In the genomic region with DNA sequence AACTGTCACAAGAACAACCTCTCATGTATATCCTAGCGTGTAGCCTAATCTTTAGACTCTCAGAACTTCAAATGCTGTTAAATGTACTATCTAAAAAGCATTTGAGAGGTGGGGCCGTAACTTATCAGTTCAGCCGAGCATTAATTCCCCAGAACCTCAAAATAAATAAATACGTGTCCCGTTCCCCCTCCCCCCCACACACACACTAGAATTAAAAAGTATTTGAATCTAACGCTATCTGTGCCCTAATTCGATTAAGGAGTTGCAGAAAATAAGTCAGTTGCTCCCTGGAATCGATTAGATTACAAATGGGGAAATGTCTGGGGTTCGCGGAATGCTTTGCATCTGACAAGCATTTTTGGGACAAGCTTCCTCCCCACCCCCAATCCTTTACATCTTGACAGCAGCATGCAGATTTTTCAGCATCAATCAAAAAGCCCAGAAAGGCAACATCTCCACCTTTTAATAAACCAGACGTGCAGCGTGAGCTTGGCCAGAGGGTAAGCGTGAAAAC, we compare ENCODE assay signal across 8 mouse cellular contexts. TPM values are rescaled to one million over a fixed set of nuclear protein-coding genes. Genes with fewer than 3 reads are reported as not detected.
DNase-seq lines count a peak whose midpoint lies in the region; ATAC-seq and TF ChIP-seq lines count a peak whose summit lies in the region.

No protein-coding gene starts in this region.

- no peak for TF ChIP-seq CTCF in olfactory bulb, adult 2 months (IDR thresholded peaks at IDR 0.05; ENCODE audit: insufficient read depth, low read depth, low read length)

- H3K4me1 ChIP-seq in kidney, embryonic 15.5 days = peaks cover 48% of the 10 kb centered on the region
- peaks cover 33% of the 10 kb centered on the region for H3K4me1 ChIP-seq in embryonic facial prominence, embryonic 13.5 days
- peaks cover 27% of the 10 kb centered on the region for H3K4me1 ChIP-seq in limb, embryonic 13.5 days
- H3K4me1 ChIP-seq in olfactory bulb, adult 2 months (ENCODE audit: control insufficient read depth, insufficient read depth, low read length) = peaks cover 2% of the 10 kb centered on the region; the same call in 1 of the 2 replicates

- peak overlapping the region; percentile 74 for H3K9ac ChIP-seq in kidney, embryonic 15.5 days
- peak overlapping the region; percentile 85 for H3K9ac ChIP-seq in embryonic facial prominence, embryonic 13.5 days
- H3K9ac ChIP-seq in limb, embryonic 13.5 days = no peak overlapping the region

- H3K27me3 ChIP-seq in kidney, embryonic 15.5 days = 0 out of 2 replicates have a peak, but pooled peaks cover 4% of the 10 kb centered on the region
- H3K27me3 ChIP-seq in embryonic facial prominence, embryonic 13.5 days = 0 out of 2 replicates have a peak, but pooled peaks cover 4% of the 10 kb centered on the region
- H3K27me3 ChIP-seq in limb, embryonic 13.5 days = peaks cover 43% of the 10 kb centered on the region

- no peaks in the 10 kb centered on the region for H3K9me3 ChIP-seq in kidney, embryonic 15.5 days (replicated peaks)
- H3K9me3 ChIP-seq in embryonic facial prominence, embryonic 13.5 days = no peaks in the 10 kb centered on the region
- H3K9me3 ChIP-seq in limb, embryonic 13.5 days = no peaks in the 10 kb centered on the region

- WGBS in kidney, embryonic 15.5 days = 7% methylated on average over 13 of the region's 13 CpGs
- 4% methylated on average over 13 of the region's 13 CpGs for WGBS in embryonic facial prominence, embryonic 13.5 days
- WGBS in limb, embryonic 13.5 days = 6% methylated on average over 13 of the region's 13 CpGs
- 11% methylated on average over 13 of the region's 13 CpGs for WGBS in olfactory bulb, adult 2 months

- ATAC-seq in kidney, embryonic 15.5 days (replicated peaks; ENCODE audit: low FRiP score) = no peak
- ATAC-seq in embryonic facial prominence, embryonic 13.5 days (ENCODE audit: insufficient number of reproducible peaks, insufficient read depth, low FRiP score, low TSS enrichment, low read depth) = no peak
- ATAC-seq in limb, embryonic 13.5 days (ENCODE audit: low FRiP score, low read depth) = no peak

- H3K27ac ChIP-seq in kidney, embryonic 15.5 days = 0 out of 2 replicates have a peak overlapping the region, but pooled peaks have one; percentile 42
- H3K27ac ChIP-seq in embryonic facial prominence, embryonic 13.5 days = peak overlapping the region; percentile 89; the same call in 1 of the 2 replicates
- no peak overlapping the region for H3K27ac ChIP-seq in limb, embryonic 13.5 days
- H3K27ac ChIP-seq in olfactory bulb, adult 2 months (ENCODE audit: insufficient read depth, low read depth, low read length) = no peak overlapping the region; the same call in none of the 2 replicates

- H3K4me3 ChIP-seq in kidney, embryonic 15.5 days (replicated peaks) = peak overlapping the region; percentile 59
- peak overlapping the region; percentile 71 for H3K4me3 ChIP-seq in embryonic facial prominence, embryonic 13.5 days
- H3K4me3 ChIP-seq in limb, embryonic 13.5 days = peak overlapping the region; percentile 58
- peak overlapping the region; percentile 91 for H3K4me3 ChIP-seq in olfactory bulb, adult 2 months (ENCODE audit: insufficient read depth, low read depth, low read length)

- TF ChIP-seq POLR2A in olfactory bulb, adult 2 months (IDR thresholded peaks at IDR 0.05; ENCODE audit: insufficient read depth, low read depth, low read length) = no peak

- no peaks in the 10 kb centered on the region for H3K36me3 ChIP-seq in kidney, embryonic 15.5 days
- no peaks in the 10 kb centered on the region for H3K36me3 ChIP-seq in embryonic facial prominence, embryonic 13.5 days
- H3K36me3 ChIP-seq in limb, embryonic 13.5 days = no peaks in the 10 kb centered on the region

- H3K4me2 ChIP-seq in kidney, embryonic 15.5 days = peak overlapping the region; percentile 100
- H3K4me2 ChIP-seq in embryonic facial prominence, embryonic 13.5 days = peak overlapping the region; percentile 90
- H3K4me2 ChIP-seq in limb, embryonic 13.5 days (replicated peaks) = peak overlapping the region; percentile 96

- DNase-seq in kidney, postnatal 36 days = no peak
- no peak for DNase-seq in layer of hippocampus, adult 18-20 months (ENCODE audit: low spot score in 2 of 2)
- no peak for DNase-seq in ovary, postnatal 36 days (ENCODE audit: low spot score)
- no peak for DNase-seq in frontal cortex, postnatal 14 days (ENCODE audit: low spot score in 2 of 2)

RNA-seq across cellular contexts. Expression of gene Trim2, which starts 48.1 kb away (rescaled TPM):
- polyA plus RNA-seq in kidney, embryonic 15.5 days (2015; fragmentation: Nextera tagmentation; extraction: Ambion mirVana) = 27.5 and 27.8 TPM in 2 replicates
- polyA plus RNA-seq in embryonic facial prominence, embryonic 13.5 days (2015; fragmentation: Nextera tagmentation; extraction: Ambion mirVana) = 25.5 and 27.9 TPM in 2 replicates
- 19.7 and 20.9 TPM in 2 replicates for polyA plus RNA-seq in limb, embryonic 13.5 days (2015; fragmentation: Nextera tagmentation; extraction: Ambion mirVana)
- polyA plus RNA-seq in olfactory bulb, adult 2 months (2012; ENCODE audit: insufficient read depth, insufficient read length, low replicate concordance, missing spikeins) = 128 TPM in 1 of 2 replicates, not detected in the other
- 100 to 1,000 TPM; 438 to 456 TPM for total RNA-seq in layer of hippocampus, adult 18-20 months (2021)

Comparison
In these comparisons a context has a peak if more than half of its experiments do, and no peak if none do; other contexts are left out.
1. H3K27ac ChIP-seq: peak in kidney, embryonic 15.5 days (single experiment) and embryonic facial prominence, embryonic 13.5 days (single experiment); none in limb, embryonic 13.5 days (single experiment) and olfactory bulb, adult 2 months (single experiment).
2. Peak in every context shown above with its lines, with median percentiles within 50 percentile points of each other: H3K4me2 ChIP-seq and H3K4me3 ChIP-seq.